Mouse (Mus musculus): Measurements from ENCODE around the gene Crybb3. TPM values are rescaled to one million over a fixed set of nuclear protein-coding genes. Genes with fewer than 3 reads are reported as not detected.

Crybb3 gene
- polyA plus RNA-seq (2014; fragmentation: Illumina TruSeq; extraction: RNeasy Lipid Tissue Mini Kit (QIAGEN cat#74804)): not detected

GRCm38 (mm10) chr5:113081439-113081838 is at the start of gene Crybb3:
Gene Crybb3, minus strand, starts transcription at chr5:113081584.

DNA sequence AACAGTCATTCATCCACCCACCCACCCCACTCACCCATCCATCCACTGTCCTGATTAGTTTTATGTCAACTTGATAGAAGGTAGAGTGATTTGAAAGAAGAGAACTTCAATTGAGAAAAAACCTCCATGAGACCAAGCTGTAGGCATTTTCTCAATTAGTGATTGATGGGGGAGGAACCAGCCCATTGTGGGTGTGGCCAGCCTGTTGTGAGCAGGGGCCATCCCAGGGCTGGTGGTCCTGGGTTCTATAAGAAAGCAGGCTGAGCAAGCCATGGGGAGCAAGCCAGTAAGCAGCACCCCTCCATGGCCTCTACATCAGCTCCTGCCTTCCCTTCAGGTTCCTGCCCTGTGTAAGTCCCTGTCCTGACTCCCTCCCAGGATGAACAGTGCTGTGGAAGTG is 11.4 kb downstream of the Crybb3 start, which contains the start of gene Crybb2:
Gene Crybb2 (minus strand): TSS at position 101 of the 400 bp plus-strand sequence.

Other genes with a start within 250 kb of the Crybb3 start
- gene Myo18b, start 185.2 kb downstream of the Crybb3 start, polyA plus RNA-seq (2014; fragmentation: Illumina TruSeq; extraction: RNeasy Lipid Tissue Mini Kit (QIAGEN cat#74804)): not detected
- 6.4 TPM for gene Grk3, start 65.8 kb downstream of the Crybb3 start, polyA plus RNA-seq (2014; fragmentation: Illumina TruSeq; extraction: RNeasy Lipid Tissue Mini Kit (QIAGEN cat#74804))
- gene Crybb2, start 11.5 kb downstream of the Crybb3 start, polyA plus RNA-seq (2014; fragmentation: Illumina TruSeq; extraction: RNeasy Lipid Tissue Mini Kit (QIAGEN cat#74804)): not detected
- gene 2900026A02Rik, start 139.7 kb upstream of the Crybb3 start, polyA plus RNA-seq (2014; fragmentation: Illumina TruSeq; extraction: RNeasy Lipid Tissue Mini Kit (QIAGEN cat#74804)): 4.9 TPM
- gene Tmem211, start 145.3 kb upstream of the Crybb3 start, polyA plus RNA-seq (2014; fragmentation: Illumina TruSeq; extraction: RNeasy Lipid Tissue Mini Kit (QIAGEN cat#74804)): not detected
- 0.29 TPM for gene Sgsm1, start 229.2 kb upstream of the Crybb3 start, polyA plus RNA-seq (2014; fragmentation: Illumina TruSeq; extraction: RNeasy Lipid Tissue Mini Kit (QIAGEN cat#74804))